Mouse (Mus musculus) cerebellum, adult 2 months (tissue): ENCODE results near the gene Kctd7.

Experiments
- CTCF ChIP-seq: fragments of 200-500 bp; IDR thresholded peaks from 2 replicates; pipeline ENCODE4 v1.5.1; 2011; ENCODE audit warnings: low read depth, mild to moderate bottlenecking, control low read depth, low read length, moderate library complexity, borderline replicate concordance; ENCODE audit not compliant: insufficient read depth
- POLR2A ChIP-seq: fragments of 200-500 bp; IDR thresholded peaks from 2 replicates; pipeline ENCODE4 v1.6.1; 2011; ENCODE audit warnings: low read length, control low read depth, borderline replicate concordance; ENCODE audit not compliant: insufficient read depth

- TF ChIP-seq POLR2A (no peak), CTCF (no peak)
These were observed 52.8 kb downstream of the Kctd7 start for GRCm38 (mm10) chr5:130197454-130197853.
